Mouse (Mus musculus): ENCODE data around the gene Gas6. TPM values are rescaled to one million over a fixed set of nuclear protein-coding genes. Genes with fewer than 3 reads are reported as not detected.

Gene Gas6
- total and polyA plus RNA-seq, 3 experiments, result not detected

GRCm38 (mm10) chr8:13541526-13541925 lies 47.2 kb upstream of the Gas6 start (continued):
- TF ChIP-seq POLR2A (IDR thresholded peaks at IDR 0.05; ENCODE audit: control insufficient read depth in 1 of 2, insufficient read depth in 1 of 2, low read depth in 1 of 2, low read length in 2 of 2, poor library complexity in 1 of 2), result no peak
- TF ChIP-seq EP300 (IDR thresholded peaks at IDR 0.05; ENCODE audit: low read depth in 1 of 2, low read length in 2 of 2), result no peak

- H3K4me1 ChIP-seq (ENCODE audit: control insufficient read depth in 1 of 2, insufficient read depth in 2 of 2, low read length in 2 of 2), result no peaks in the 10 kb centered on the region
- H3K9me3 ChIP-seq (replicated peaks; ENCODE audit: insufficient read depth, low read length), result no peaks in the 10 kb centered on the region
- H3K4me3 ChIP-seq (ENCODE audit: control insufficient read depth in 1 of 2, insufficient read depth in 1 of 2, low read depth in 2 of 2, low read length in 2 of 2), result no peak overlapping the region
- peaks cover 0 to 13% of the 10 kb centered on the region in 2 experiments for H3K27me3 ChIP-seq (ENCODE audit: control insufficient read depth in 1 of 2, insufficient read depth in 2 of 2, low read length in 2 of 2)
- DNase-seq (ENCODE audit: low read depth, low spot score), result no peak
- no peak overlapping the region for H3K9ac ChIP-seq (ENCODE audit: control insufficient read depth, low read depth, low read length, poor library complexity, severe bottlenecking)
- H3K36me3 ChIP-seq (ENCODE audit: control insufficient read depth in 1 of 2, insufficient read depth in 2 of 2, low read length in 2 of 2), result no peaks in the 10 kb centered on the region
- TF ChIP-seq EP300 (IDR thresholded peaks at IDR 0.05; ENCODE audit: low read depth in 1 of 2, low read length in 2 of 2) (no peak), POLR2A (IDR thresholded peaks at IDR 0.05; ENCODE audit: control insufficient read depth in 1 of 2, insufficient read depth in 1 of 2, low read depth in 1 of 2, low read length in 2 of 2, poor library complexity in 1 of 2) (no peak), MYC (IDR thresholded peaks at IDR 0.05; ENCODE audit: low read depth, low read length) (no peak), HCFC1 (IDR thresholded peaks at IDR 0.05; ENCODE audit: low read depth, low read length) (no peak), ZKSCAN1 (IDR thresholded peaks at IDR 0.05; ENCODE audit: low read depth, low read length) (no peak), RCOR1 (IDR thresholded peaks at IDR 0.05; ENCODE audit: low read depth, low read length) (no peak), GABPA (IDR thresholded peaks at IDR 0.05; ENCODE audit: low read depth, low read length) (no peak), USF2 (IDR thresholded peaks at IDR 0.05; ENCODE audit: borderline replicate concordance in 1 of 2, insufficient read depth in 1 of 2, low read depth in 1 of 2, low read length in 2 of 2) (no peak), UBTF (IDR thresholded peaks at IDR 0.05; ENCODE audit: borderline replicate concordance, insufficient read depth, low read depth, low read length) (no peak), SMC3 (IDR thresholded peaks at IDR 0.05; ENCODE audit: low read depth, low read length) (no peak), ZNF384 (IDR thresholded peaks at IDR 0.05; ENCODE audit: low read depth, low read length) (no peak), RAD21 (IDR thresholded peaks at IDR 0.05; ENCODE audit: low read depth, low read length) (no peak), MAZ (IDR thresholded peaks at IDR 0.05; ENCODE audit: low read depth, low read length) (no peak), MEF2A (IDR thresholded peaks at IDR 0.05; ENCODE audit: extremely low read depth, insufficient replicate concordance, low read depth, low read length, poor library complexity, severe bottlenecking) (no peak), SIN3A (IDR thresholded peaks at IDR 0.05; ENCODE audit: low read length) (no peak), BHLHE40 (IDR thresholded peaks at IDR 0.05; ENCODE audit: borderline replicate concordance, low read depth, low read length) (no peak)
- H3K79me2 ChIP-seq (ENCODE audit: control insufficient read depth, insufficient read depth, low read length, poor library complexity), result no peaks in the 10 kb centered on the region
- H3K27ac ChIP-seq (ENCODE audit: control insufficient read depth, low read depth, low read length), result no peak overlapping the region
Observed at GRCm38 (mm10) chr8:13540122-13540521, 45.8 kb upstream of the Gas6 start.

DNA sequence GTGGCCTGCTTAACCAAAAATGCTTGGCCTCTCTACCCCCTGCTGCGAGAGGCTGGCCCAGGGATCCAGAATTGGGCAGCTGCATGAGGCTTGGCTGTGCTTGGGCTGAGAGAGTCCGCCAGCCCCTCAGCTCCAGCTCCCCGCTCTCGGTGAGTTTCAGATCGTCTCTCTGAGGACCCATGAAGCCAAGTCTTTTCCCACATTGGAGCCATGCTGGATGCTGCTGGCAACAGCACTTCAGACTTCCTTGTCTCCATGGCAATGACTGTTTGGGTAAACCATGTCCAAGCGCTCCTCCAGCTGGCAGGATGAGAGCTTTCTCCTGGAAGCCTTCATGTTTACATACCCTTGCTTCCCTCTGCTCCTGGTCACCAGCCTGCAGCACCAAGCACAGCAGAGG lies 44.5 kb upstream of the Gas6 start:
- peaks cover 0 to 11% of the 10 kb centered on the region in 2 experiments for H3K27me3 ChIP-seq (ENCODE audit: control insufficient read depth in 1 of 2, insufficient read depth in 2 of 2, low read length in 2 of 2)
- no peak overlapping the region for H3K4me3 ChIP-seq (ENCODE audit: control insufficient read depth in 1 of 2, insufficient read depth in 1 of 2, low read depth in 2 of 2, low read length in 2 of 2)
- TF ChIP-seq CHD1 (IDR thresholded peaks at IDR 0.05; ENCODE audit: low read depth, low read length) (no peak), ZNF384 (IDR thresholded peaks at IDR 0.05; ENCODE audit: low read depth, low read length) (no peak), CHD2 (IDR thresholded peaks at IDR 0.05; ENCODE audit: low read length) (no peak), MAZ (IDR thresholded peaks at IDR 0.05; ENCODE audit: low read depth, low read length) (no peak), UBTF (IDR thresholded peaks at IDR 0.05; ENCODE audit: borderline replicate concordance, insufficient read depth, low read depth, low read length) (no peak), TCF12 (IDR thresholded peaks at IDR 0.05; ENCODE audit: low read depth, low read length) (no peak), ELF1 (IDR thresholded peaks at IDR 0.05; ENCODE audit: low read depth, low read length) (no peak), SIN3A (IDR thresholded peaks at IDR 0.05; ENCODE audit: low read length) (no peak), GATA1 (IDR thresholded peaks at IDR 0.05; ENCODE audit: low read depth, low read length) (no peak), SMC3 (IDR thresholded peaks at IDR 0.05; ENCODE audit: low read depth, low read length) (no peak), MYC (IDR thresholded peaks at IDR 0.05; ENCODE audit: low read depth, low read length) (no peak), POLR2A (IDR thresholded peaks at IDR 0.05; ENCODE audit: control insufficient read depth in 1 of 2, insufficient read depth in 1 of 2, low read depth in 1 of 2, low read length in 2 of 2, poor library complexity in 1 of 2) (no peak), MAFK (IDR thresholded peaks at IDR 0.05; ENCODE audit: borderline replicate concordance, low read depth, low read length) (no peak), RCOR1 (IDR thresholded peaks at IDR 0.05; ENCODE audit: low read depth, low read length) (no peak), NRF1 (IDR thresholded peaks at IDR 0.05; ENCODE audit: insufficient read depth, low read depth, low read length, poor library complexity, severe bottlenecking) (no peak), MEF2A (IDR thresholded peaks at IDR 0.05; ENCODE audit: extremely low read depth, insufficient replicate concordance, low read depth, low read length, poor library complexity, severe bottlenecking) (no peak), ZMIZ1 (IDR thresholded peaks at IDR 0.05; ENCODE audit: low read depth, low read length) (no peak), MXI1 (IDR thresholded peaks at IDR 0.05; ENCODE audit: low read depth, low read length) (no peak), MAX (IDR thresholded peaks at IDR 0.05; ENCODE audit: low read length) (no peak), HCFC1 (IDR thresholded peaks at IDR 0.05; ENCODE audit: low read depth, low read length) (no peak)
- H3K36me3 ChIP-seq (ENCODE audit: control insufficient read depth in 1 of 2, insufficient read depth in 2 of 2, low read length in 2 of 2), result no peaks in the 10 kb centered on the region
- H3K27ac ChIP-seq (ENCODE audit: control insufficient read depth, low read depth, low read length), result no peak overlapping the region
- H3K79me2 ChIP-seq (ENCODE audit: control insufficient read depth, insufficient read depth, low read length, poor library complexity), result no peaks in the 10 kb centered on the region
- no peaks in the 10 kb centered on the region for H3K9me3 ChIP-seq (replicated peaks; ENCODE audit: insufficient read depth, low read length)
- H3K9ac ChIP-seq (ENCODE audit: control insufficient read depth, low read depth, low read length, poor library complexity, severe bottlenecking), result no peak overlapping the region
- no peak for DNase-seq (ENCODE audit: low read depth, low spot score)
- no peaks in the 10 kb centered on the region for H3K4me1 ChIP-seq (ENCODE audit: control insufficient read depth in 1 of 2, insufficient read depth in 2 of 2, low read length in 2 of 2)

All from MEL (cell line).